Mouse (Mus musculus) MN1 (cell line): ENCODE data around the gene Cilp2.

Experiments
- DNase-seq: peaks from one replicate; pipeline ENCODE4 v3.0.0-alpha.2; 2016; ENCODE audit warnings: low spot score

Cilp2 gene

GRCm38 (mm10) chr8:69901484-69902162 lies 14.1 kb upstream of the Cilp2 start:
- peak; percentile 96 for DNase-seq

- DNase-seq, result no peak
Observed at GRCm38 (mm10) chr8:69900895-69901451, 13.5 kb upstream of the Cilp2 start.

- no peak for DNase-seq
Observed at GRCm38 (mm10) chr8:69899876-69900275, 12.4 kb upstream of the Cilp2 start.

- DNase-seq, result no peak
Observed at GRCm38 (mm10) chr8:69897857-69898256, 10.4 kb upstream of the Cilp2 start.

- DNase-seq, result no peak
Observed at GRCm38 (mm10) chr8:69895772-69896451, 8.4 kb upstream of the Cilp2 start.

GRCm38 (mm10) chr8:69894836-69895332 lies 7.4 kb upstream of the Cilp2 start:
- no peak for DNase-seq

GRCm38 (mm10) chr8:69893863-69894262 lies 6.4 kb upstream of the Cilp2 start:
- no peak for DNase-seq

- no peak for DNase-seq
Observed at GRCm38 (mm10) chr8:69890813-69891241, 3.3 kb upstream of the Cilp2 start.

- no peak for DNase-seq
Observed at GRCm38 (mm10) chr8:69888902-69889301, 1.4 kb upstream of the Cilp2 start.

GRCm38 (mm10) chr8:69888244-69888866 lies 868 bp upstream of the Cilp2 start:
- no peak for DNase-seq

GRCm38 (mm10) chr8:69884141-69884540 lies 3.3 kb downstream of the Cilp2 start:
- no peak for DNase-seq

GRCm38 (mm10) chr8:69882833-69883600 lies 4.5 kb downstream of the Cilp2 start:
- DNase-seq, result no peak

- no peak for DNase-seq
Observed at GRCm38 (mm10) chr8:69882021-69882756, 5.3 kb downstream of the Cilp2 start.

- no peak for DNase-seq
Observed at GRCm38 (mm10) chr8:69881261-69881865, 6.1 kb downstream of the Cilp2 start.

- no peak for DNase-seq
Observed at GRCm38 (mm10) chr8:69880841-69881240, 6.6 kb downstream of the Cilp2 start.

- no peak for DNase-seq
Observed at GRCm38 (mm10) chr8:69879678-69880077, 7.8 kb downstream of the Cilp2 start.

GRCm38 (mm10) chr8:69877992-69878391 lies 9.5 kb downstream of the Cilp2 start:
- no peak for DNase-seq

- no peak for DNase-seq
Observed at GRCm38 (mm10) chr8:69877396-69877795, 10.1 kb downstream of the Cilp2 start.

GRCm38 (mm10) chr8:69876967-69877366 lies 10.5 kb downstream of the Cilp2 start:
- no peak for DNase-seq

- DNase-seq, result no peak
Observed at GRCm38 (mm10) chr8:69876097-69876496, 11.4 kb downstream of the Cilp2 start.

- no peak for DNase-seq
Observed at GRCm38 (mm10) chr8:69874654-69875053, 12.8 kb downstream of the Cilp2 start.
